Mouse (Mus musculus) hindbrain, postnatal 0 days (tissue): ENCODE measurements around the gene Slc9a5. TPM values are rescaled to one million over a fixed set of nuclear protein-coding genes. Genes with fewer than 3 reads are reported as not detected.
A peak's percentile ranks its signal among the peaks of the same experiment; 100 is the strongest.

ENCODE experiments used
- ATAC-seq: fragments of 200-750 bp; cut with Nextera tagmentation; 2 replicates; pipeline ENCODE4 v1.8.0; 2017; ENCODE audit warnings: mild to moderate bottlenecking, moderate TSS enrichment, moderate library complexity
- DNase-seq: peaks from one replicate; pipeline ENCODE4 v3.0.0-alpha.2; 2015; ENCODE audit warnings: low spot score
- H3K27ac ChIP-seq: fragments of 300-500 bp; sonication (generic); 2 replicates; pipeline ENCODE4 v1.5.1; 2014; ENCODE audit warnings: mild to moderate bottlenecking
- H3K27me3 ChIP-seq: fragments of 300-500 bp; sonication (generic); 2 replicates; pipeline ENCODE4 v1.6.1; 2014; ENCODE audit warnings: low read length, mixed read lengths; ENCODE audit not compliant: insufficient read depth
- H3K36me3 ChIP-seq: fragments of 300-500 bp; sonication (generic); 2 replicates; pipeline ENCODE4 v1.6.1; 2014; ENCODE audit warnings: low read length, mixed read lengths; ENCODE audit not compliant: insufficient read depth
- H3K4me1 ChIP-seq: fragments of 300-500 bp; sonication (generic); 2 replicates; pipeline ENCODE4 v1.6.1; 2014; ENCODE audit warnings: antibody characterized with exemption, low read length, mixed read lengths; ENCODE audit not compliant: insufficient read depth
- H3K4me2 ChIP-seq: fragments of 300-500 bp; sonication (generic); 2 replicates; pipeline ENCODE4 v1.6.1; 2014; ENCODE audit warnings: low read depth, mild to moderate bottlenecking, low read length, moderate library complexity, mixed read lengths
- H3K4me3 ChIP-seq: fragments of 300-500 bp; sonication (generic); 2 replicates; pipeline ENCODE4 v1.5.1; 2014; ENCODE audit warnings: low read length
- H3K9ac ChIP-seq: fragments of 300-500 bp; sonication (generic); replicated peaks from 2 replicates; pipeline ENCODE4 v1.6.1; 2014; ENCODE audit warnings: mild to moderate bottlenecking, low read length, moderate library complexity, mixed read lengths
- H3K9me3 ChIP-seq: fragments of 300-500 bp; sonication (generic); 2 replicates; pipeline ENCODE4 v1.6.1; 2016; ENCODE audit warnings: low read length, mixed read lengths
- CTCF ChIP-seq: IDR thresholded peaks from 2 replicates; pipeline ENCODE4 v1.5.1; 2016; ENCODE audit warnings: antibody characterized with exemption, control low read depth, low read depth
- WGBS: fragments of 180-500 bp; shearing (Covaris S2); extraction: QIAGEN DNeasy Blood & Tissue Kit; methylation state at CpG from one replicate; pipeline ENCODE4 v1.1.7; 2014; 5-methylcytosine and 5-hydroxymethylcytosine counted together
- polyA plus RNA-seq: library from polyadenylated mRNA; unstranded; fragments of >200 nt; fragmentation: Nextera tagmentation; extraction: Ambion mirVana; gene quantifications from 2 replicates; pipeline ENCODE4 v1.2.1, GENCODE M21; 2015
- total RNA-seq: library from RNA; depleted of rRNA; stranded (reverse); fragments of >200 nt; gene quantifications from 2 replicates; pipeline ENCODE4 v1.2.3, GENCODE M21; 2014

Gene Slc9a5
- total and polyA plus RNA-seq, 2 experiments from 2014 or later = 10.6 to 28.6 TPM

GRCm38 (mm10) chr8:105400016-105400415, 51.4 kb downstream of the Slc9a5 start:
- no peak for TF ChIP-seq CTCF
- Histone ChIP-seq H3K4me2 (no peak overlapping the region), H3K4me1 (no peaks in the 10 kb centered on the region), H3K9ac (no peak overlapping the region), H3K27me3 (no peaks in the 10 kb centered on the region), H3K4me3 (no peak overlapping the region), H3K9me3 (no peaks in the 10 kb centered on the region), H3K36me3 (no peaks in the 10 kb centered on the region), H3K27ac (no peak overlapping the region)
- ATAC-seq = no peak
- no peak for DNase-seq
- 84% methylated on average over 5 of the region's 5 CpGs for WGBS

DNA sequence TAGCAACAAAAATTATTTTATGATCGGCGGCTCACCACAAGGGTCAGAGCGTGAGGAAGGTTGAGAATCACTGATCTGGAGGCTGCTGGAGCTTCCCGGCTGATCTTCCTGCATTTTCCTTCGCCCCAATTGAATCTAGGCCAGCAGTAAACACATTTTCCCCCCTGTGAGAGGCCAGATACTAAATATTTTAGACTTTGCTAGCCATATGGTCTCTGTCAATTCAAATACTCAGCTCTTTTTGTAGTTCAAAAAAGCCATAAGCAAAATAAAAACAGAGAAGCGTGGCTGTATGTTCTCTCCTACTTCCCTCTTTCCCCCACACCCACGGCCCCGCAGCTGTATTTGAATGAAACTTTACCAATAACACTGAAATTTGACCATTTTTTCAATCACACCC, 54.8 kb downstream of the Slc9a5 start:
- DNase-seq = no peak
- Histone ChIP-seq H3K4me1 (no peaks in the 10 kb centered on the region), H3K36me3 (no peaks in the 10 kb centered on the region), H3K4me2 (no peak overlapping the region), H3K27me3 (no peaks in the 10 kb centered on the region), H3K27ac (no peak overlapping the region), H3K9me3 (no peaks in the 10 kb centered on the region), H3K4me3 (no peak overlapping the region), H3K9ac (no peak overlapping the region)
- TF ChIP-seq CTCF = no peak
- WGBS = 86% methylated on average over 8 of the region's 8 CpGs
- ATAC-seq = no peak

DNA sequence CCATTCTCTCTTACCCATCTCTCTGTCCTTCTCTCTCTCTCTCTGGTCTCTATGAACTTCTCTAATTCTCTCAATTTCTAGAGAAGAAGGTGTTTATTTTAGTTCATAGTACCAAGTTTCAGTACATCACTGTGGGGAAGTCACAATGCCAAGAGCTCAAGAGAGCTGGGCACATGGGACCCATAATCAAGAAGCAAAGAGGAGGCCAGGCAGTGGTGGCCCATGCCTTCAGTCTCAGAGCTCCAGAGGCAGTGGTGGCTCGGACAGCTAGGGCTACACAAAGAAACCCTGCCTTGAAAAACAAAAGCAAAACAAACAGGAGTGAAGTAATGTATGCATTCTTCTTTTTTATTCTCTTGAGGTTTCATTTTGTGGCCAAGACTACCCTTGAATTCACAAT, 55.9 kb downstream of the Slc9a5 start:
- Histone ChIP-seq H3K9me3 (no peaks in the 10 kb centered on the region), H3K27me3 (no peaks in the 10 kb centered on the region), H3K4me2 (no peak overlapping the region), H3K4me1 (no peaks in the 10 kb centered on the region), H3K4me3 (no peak overlapping the region), H3K9ac (no peak overlapping the region), H3K27ac (no peak overlapping the region), H3K36me3 (no peaks in the 10 kb centered on the region)
- WGBS = 43% methylated on average over 1 of the region's 1 CpGs
- ATAC-seq (no peak), DNase-seq (no peak)
- no peak for TF ChIP-seq CTCF

DNA sequence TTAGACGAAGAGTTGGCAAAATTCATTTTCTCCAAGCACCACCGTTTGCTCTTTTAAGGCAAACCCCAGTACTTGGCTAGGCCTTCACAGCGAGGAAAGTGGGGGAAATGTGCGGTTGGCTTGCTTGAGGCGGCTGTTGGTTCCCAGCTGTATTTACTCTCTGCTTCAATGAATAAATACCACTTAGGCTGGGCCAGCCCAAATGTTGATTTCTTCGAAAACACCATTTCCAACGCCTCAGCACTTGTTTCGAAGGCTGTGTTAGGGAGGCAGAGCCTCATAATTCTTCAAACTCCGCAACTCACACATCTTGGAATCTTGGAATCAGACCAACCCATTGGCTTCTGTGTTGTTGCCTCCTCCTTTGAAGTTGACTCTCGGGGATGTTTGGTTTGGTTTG, 57.8 kb downstream of the Slc9a5 start:
- Histone ChIP-seq H3K4me3 (no peak overlapping the region), H3K36me3 (no peaks in the 10 kb centered on the region), H3K4me2 (no peak overlapping the region), H3K27me3 (no peaks in the 10 kb centered on the region), H3K4me1 (no peaks in the 10 kb centered on the region), H3K9me3 (no peaks in the 10 kb centered on the region), H3K27ac (no peak overlapping the region), H3K9ac (no peak overlapping the region)
- 65% methylated on average over 10 of the region's 10 CpGs for WGBS
- no peak for DNase-seq
- TF ChIP-seq CTCF = no peak
- ATAC-seq = no peak

GRCm38 (mm10) chr8:105408331-105408730, 59.7 kb downstream of the Slc9a5 start:
- peaks cover under 1% of the 10 kb centered on the region for H3K4me1 ChIP-seq
- WGBS = 67% methylated on average over 7 of the region's 7 CpGs
- H3K4me2 ChIP-seq = no peak overlapping the region
- H3K9me3 ChIP-seq = no peaks in the 10 kb centered on the region
- H3K27ac ChIP-seq = no peak overlapping the region
- no peak for DNase-seq
- no peaks in the 10 kb centered on the region for H3K27me3 ChIP-seq
- H3K4me3 ChIP-seq = no peak overlapping the region
- no peak for ATAC-seq
- no peak for TF ChIP-seq CTCF
- H3K36me3 ChIP-seq = no peaks in the 10 kb centered on the region
- H3K9ac ChIP-seq = no peak overlapping the region

DNA sequence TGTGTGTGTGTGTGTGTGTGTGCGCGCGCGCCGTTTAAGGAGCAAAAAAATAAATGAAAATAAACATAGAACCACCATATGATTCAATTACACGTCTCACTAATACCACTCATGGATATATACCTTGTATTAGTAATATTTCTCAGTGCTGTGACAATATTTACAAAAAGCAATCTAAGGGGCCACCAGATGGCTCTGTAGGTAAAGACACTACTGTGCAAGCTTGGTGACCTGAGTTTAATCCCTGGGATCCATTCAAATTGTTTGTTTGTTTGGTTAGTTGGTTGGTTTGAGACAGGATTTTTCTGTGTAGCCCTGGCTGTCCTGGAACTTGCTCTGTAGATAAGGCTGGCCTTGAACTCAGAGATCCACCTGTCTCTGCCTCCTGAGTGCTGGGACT, 61.3 kb downstream of the Slc9a5 start:
- DNase-seq (no peak), ATAC-seq (no peak)
- Histone ChIP-seq H3K4me3 (no peak overlapping the region), H3K27me3 (peaks cover 3% of the 10 kb centered on the region; the same call in 1 of the 2 replicates), H3K36me3 (no peaks in the 10 kb centered on the region), H3K4me2 (no peak overlapping the region), H3K9me3 (no peaks in the 10 kb centered on the region), H3K27ac (no peak overlapping the region), H3K9ac (no peak overlapping the region), H3K4me1 (peaks cover 6% of the 10 kb centered on the region)
- WGBS = 95% methylated on average over 6 of the region's 6 CpGs
- peak; percentile 18; the same call in 1 of the 2 replicates for TF ChIP-seq CTCF

DNA sequence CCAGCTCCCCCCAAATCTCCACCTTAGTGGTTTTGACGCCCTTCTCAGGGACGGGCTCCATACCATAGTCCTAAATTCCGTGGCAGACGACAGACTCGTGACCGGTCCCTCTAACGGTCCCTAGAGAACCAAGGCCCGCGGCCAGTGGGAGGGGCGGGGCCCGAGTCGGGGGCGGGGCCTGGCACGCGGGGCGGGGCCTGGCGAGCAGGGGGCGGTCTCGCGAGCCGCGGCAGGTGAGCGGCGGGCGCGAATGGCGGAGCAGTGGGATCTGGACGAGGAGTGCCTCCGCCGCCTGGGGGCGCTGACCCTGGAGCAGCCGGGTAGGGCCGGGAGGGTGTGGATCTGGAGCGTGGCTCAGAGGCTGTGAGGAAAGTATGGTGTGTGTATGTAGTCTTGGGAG, 64.7 kb downstream of the Slc9a5 start, which contains the start of the genes Kctd19 and Lrrc36:
Gene Kctd19 (minus strand): TSS at position 112 of the 400 bp plus-strand sequence.
Gene Lrrc36 (plus strand): TSS at position 181 of the 400 bp plus-strand sequence.
- no peak within 1 kb of the TSS for H3K27ac ChIP-seq
- peak within 1 kb of the TSS; percentile 37 for H3K4me3 ChIP-seq
- peak; percentile 87 for ATAC-seq
- peak; percentile 50 for TF ChIP-seq CTCF
- peaks cover 3% of the 10 kb centered on the region; the same call in 1 of the 2 replicates for H3K27me3 ChIP-seq
- no peaks in the 10 kb centered on the region for H3K36me3 ChIP-seq
- peak within 1 kb of the TSS; percentile 61 for H3K4me2 ChIP-seq
- peaks cover 6% of the 10 kb centered on the region for H3K4me1 ChIP-seq
- H3K9ac ChIP-seq = 0 out of 2 replicates have a peak within 1 kb of the TSS, but pooled peaks have one; percentile 17
- H3K9me3 ChIP-seq = no peaks in the 10 kb centered on the region
- DNase-seq = peak; percentile 53
- WGBS = under 1% methylated on average over 34 of the region's 34 CpGs
